Mouse (Mus musculus) CD4-positive, CD25-positive, alpha-beta regulatory T cell, adult 4 months (primary cell): Measurements from ENCODE around the gene Olfr1137. TPM values are rescaled to one million over a fixed set of nuclear protein-coding genes. Genes with fewer than 3 reads are reported as not detected.

Source experiments
- ATAC-seq: one replicate; pipeline ENCODE4 v1.8.0; 2017
- polyA plus RNA-seq, 2 experiments: library from polyadenylated mRNA; unstranded; fragments of 100-300 nt; shearing (Covaris generic); gene quantifications; one replicate each; pipeline ENCODE4 v1.2.1; 2017

Olfr1137 gene
- not detected for polyA plus RNA-seq

DNA sequence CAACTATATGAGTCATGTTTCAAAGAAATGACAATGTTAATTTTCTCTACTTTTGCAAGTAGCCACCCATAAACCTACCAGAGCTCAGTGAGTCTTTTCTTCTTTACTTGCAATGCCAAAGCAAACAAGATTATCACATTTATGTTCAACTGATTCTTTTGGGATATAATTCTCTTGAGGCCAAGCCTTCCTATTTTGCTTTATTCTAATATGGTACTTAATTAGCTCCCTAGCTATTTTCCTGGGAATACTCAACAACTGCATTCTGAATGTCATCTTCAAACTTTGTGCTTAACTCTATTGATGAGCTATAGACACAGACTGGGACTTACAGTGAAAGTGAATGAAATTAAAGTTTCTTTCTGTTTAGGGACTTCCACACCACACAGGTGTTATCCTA, at the start of gene Olfr1137:
Olfr1137 (minus strand) TSS at position 101 of the 400 bp plus-strand sequence.
- no peak for ATAC-seq

DNA sequence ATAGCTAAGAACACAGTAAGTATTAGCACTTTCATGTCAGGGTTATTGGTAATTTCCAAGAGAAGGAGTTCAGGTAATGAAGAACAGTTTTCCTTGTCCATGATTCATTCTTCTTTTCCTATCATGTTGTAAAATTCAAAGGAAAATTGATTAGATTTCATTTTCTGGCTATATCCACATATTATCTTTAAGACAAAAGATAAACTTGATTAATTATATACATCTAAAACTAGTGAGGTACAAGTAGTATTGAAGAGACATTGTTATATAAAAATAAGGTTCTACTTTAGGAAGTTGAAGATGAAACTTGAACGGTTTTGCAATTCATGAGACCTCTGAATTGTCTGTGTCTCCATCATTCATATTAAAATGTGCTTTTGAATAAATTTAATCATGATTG, 40.9 kb upstream of the Olfr1137 start, which contains the start of gene Olfr1141:
Olfr1141 (minus strand) TSS at position 101 of the 400 bp plus-strand sequence.
- no peak for ATAC-seq

DNA sequence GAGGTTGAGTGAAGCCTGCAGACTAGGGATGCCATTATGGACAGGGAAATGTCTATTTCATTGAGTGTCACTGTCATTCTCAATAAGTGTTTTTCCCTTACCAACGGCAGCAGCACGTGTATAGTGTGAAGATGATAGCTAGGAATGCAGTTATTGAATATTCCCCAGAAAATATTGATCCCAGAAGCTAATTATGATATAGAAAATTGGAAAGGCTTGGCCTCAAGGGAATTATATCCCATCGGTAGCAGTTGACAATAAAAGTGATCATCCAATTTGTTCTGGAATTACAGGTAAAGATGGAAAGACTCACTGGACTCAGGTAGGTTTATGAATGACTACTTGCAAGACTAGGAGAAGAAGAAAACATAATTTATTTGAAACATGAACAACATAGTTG, 30.5 kb upstream of the Olfr1137 start, which contains the start of gene Olfr1140:
Olfr1140 (plus strand) TSS at position 301 of the 400 bp plus-strand sequence.
- no peak for ATAC-seq

DNA sequence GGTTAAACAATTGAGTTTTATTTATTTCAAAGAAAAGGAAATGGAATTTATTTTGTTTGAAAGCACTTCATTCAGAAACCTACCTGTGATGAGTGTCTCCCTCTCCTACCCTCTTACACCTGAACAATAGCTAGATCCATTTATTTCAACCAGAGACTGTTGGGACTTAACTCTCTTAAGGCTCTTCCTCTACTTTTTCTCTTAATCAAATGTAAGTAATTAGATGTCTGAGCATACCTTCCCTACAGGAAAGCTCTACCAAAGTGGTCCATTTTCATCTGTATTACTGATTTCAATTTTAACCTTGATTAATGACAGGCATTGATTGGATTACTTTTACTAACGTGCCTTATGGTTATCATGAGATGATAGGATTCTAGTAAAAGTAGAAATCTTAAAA, 26.9 kb upstream of the Olfr1137 start, which contains the start of gene Olfr1138:
Olfr1138 (minus strand) TSS at position 101 of the 400 bp plus-strand sequence.
- no peak for ATAC-seq

DNA sequence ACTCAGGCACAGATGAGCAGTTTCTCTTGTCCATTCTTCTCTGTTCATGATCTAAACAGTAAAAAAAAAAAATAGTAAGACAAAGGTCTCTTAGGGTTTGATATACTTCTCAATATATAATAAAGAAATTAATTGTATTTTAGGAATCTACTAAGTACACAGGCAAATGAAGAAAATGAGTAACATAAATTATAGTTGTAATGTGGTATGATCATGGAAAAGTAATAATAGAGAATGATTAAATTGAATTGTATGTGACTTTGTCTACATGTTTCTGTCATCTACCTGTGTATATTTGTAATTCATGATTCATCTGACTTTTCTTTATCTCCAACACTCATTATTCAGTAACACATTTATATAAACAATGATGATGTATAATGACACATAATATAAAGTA, 19.1 kb downstream of the Olfr1137 start, which contains the start of gene Olfr1136:
Olfr1136 (minus strand) TSS at position 101 of the 400 bp plus-strand sequence.
- no peak for ATAC-seq

DNA sequence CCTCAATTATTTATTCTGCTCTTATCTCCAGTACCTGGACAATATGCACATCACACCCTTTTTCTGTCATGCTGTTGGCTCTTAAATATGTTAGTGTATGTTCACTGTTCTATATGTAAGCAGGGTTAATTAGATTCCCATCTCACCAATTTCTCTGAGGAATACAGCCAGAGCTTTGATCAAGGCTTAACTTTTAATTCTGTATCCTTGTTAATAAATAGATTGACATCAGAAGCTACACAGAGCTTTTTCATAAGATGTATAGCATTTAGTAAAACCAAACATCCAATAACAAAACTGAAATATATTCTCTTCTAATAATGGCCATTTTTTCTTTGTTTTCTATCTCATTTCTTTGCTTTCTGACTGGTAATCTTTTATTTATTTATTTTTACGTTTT, 39.4 kb downstream of the Olfr1137 start, which contains the start of gene Olfr1135:
Olfr1135 (minus strand) TSS at position 101 of the 400 bp plus-strand sequence.
- ATAC-seq, result no peak

Other genes starting within 250 kb of the Olfr1137 start
- not detected for gene Pramel7, start 216.1 kb downstream of the Olfr1137 start, polyA plus RNA-seq
- not detected for gene Pramel6, start 206.6 kb downstream of the Olfr1137 start, polyA plus RNA-seq
- not detected for gene Olfr153, start 181.4 kb downstream of the Olfr1137 start, polyA plus RNA-seq
- not detected for gene Olfr1128, start 167.6 kb downstream of the Olfr1137 start, polyA plus RNA-seq
- gene Olfr1129, start 139.3 kb downstream of the Olfr1137 start, polyA plus RNA-seq, result not detected
- not detected for gene Olfr1130, start 107.0 kb downstream of the Olfr1137 start, polyA plus RNA-seq
- not detected for gene Olfr1131, start 86.1 kb downstream of the Olfr1137 start, polyA plus RNA-seq
- gene Olfr1132, start 75.6 kb downstream of the Olfr1137 start, polyA plus RNA-seq, result not detected
- gene Olfr1133, start 65.8 kb downstream of the Olfr1137 start, polyA plus RNA-seq, result not detected
- not detected for gene Olfr1134, start 54.7 kb downstream of the Olfr1137 start, polyA plus RNA-seq
- gene Olfr1135, start 39.5 kb downstream of the Olfr1137 start, polyA plus RNA-seq, result not detected
- not detected for gene Olfr1136, start 19.2 kb downstream of the Olfr1137 start, polyA plus RNA-seq
- gene Olfr1138, start 26.8 kb upstream of the Olfr1137 start, polyA plus RNA-seq, result not detected
- not detected for gene Olfr1140, start 30.6 kb upstream of the Olfr1137 start, polyA plus RNA-seq
- not detected for gene Olfr1141, start 40.8 kb upstream of the Olfr1137 start, polyA plus RNA-seq
- not detected for gene Olfr152, start 66.3 kb upstream of the Olfr1137 start, polyA plus RNA-seq
- not detected for gene Olfr1143, start 87.4 kb upstream of the Olfr1137 start, polyA plus RNA-seq
- not detected for gene Olfr1145, start 96.6 kb upstream of the Olfr1137 start, polyA plus RNA-seq
- gene Olfr1148, start 117.4 kb upstream of the Olfr1137 start, polyA plus RNA-seq, result not detected
- not detected for gene Olfr1150-ps1, start 130.8 kb upstream of the Olfr1137 start, polyA plus RNA-seq
- gene Olfr1151, start 142.7 kb upstream of the Olfr1137 start, polyA plus RNA-seq, result not detected
- gene Olfr1152, start 153.3 kb upstream of the Olfr1137 start, polyA plus RNA-seq, result under 1 TPM in 1 of 2 experiments, not detected in 1; 0.08 TPM
- gene Olfr1153, start 181.8 kb upstream of the Olfr1137 start, polyA plus RNA-seq, result under 1 TPM in 1 of 2 experiments, not detected in 1; 0.34 TPM
- gene Olfr1154, start 192.0 kb upstream of the Olfr1137 start, polyA plus RNA-seq, result not detected
- not detected for gene Olfr1155, start 232.0 kb upstream of the Olfr1137 start, polyA plus RNA-seq
- gene Olfr1156, start 239.9 kb upstream of the Olfr1137 start, polyA plus RNA-seq, result under 1 TPM in 1 of 2 experiments, not detected in 1; 0.13 TPM